Mouse (Mus musculus): ENCODE results near the gene 1700020N01Rik. TPM values are rescaled to one million over a fixed set of nuclear protein-coding genes. Genes with fewer than 3 reads are reported as not detected.

1700020N01Rik gene
- polyA plus RNA-seq, 1 experiment from 2014 or later: not detected

DNA sequence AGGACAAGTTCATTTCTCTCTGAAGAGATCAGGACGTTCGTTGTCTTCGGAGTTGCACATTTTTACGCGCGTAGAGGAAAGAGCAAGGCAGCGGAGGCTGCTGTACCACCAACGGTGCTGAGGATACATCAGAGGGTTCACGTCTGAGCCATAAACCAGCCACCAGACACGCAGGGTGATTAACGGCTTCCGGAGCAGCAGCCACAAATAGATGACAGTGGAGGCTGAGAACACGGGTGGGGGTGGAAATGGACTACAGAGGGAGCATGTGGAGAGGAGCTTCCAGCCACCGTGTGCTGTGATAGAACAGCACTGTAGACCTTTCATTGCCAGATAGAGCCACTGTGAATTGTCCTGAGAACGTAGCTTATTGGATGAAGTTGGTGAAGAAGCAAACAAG lies 33.2 kb upstream of the 1700020N01Rik start:
- no peak for ATAC-seq (ENCODE audit: low read depth)

DNA sequence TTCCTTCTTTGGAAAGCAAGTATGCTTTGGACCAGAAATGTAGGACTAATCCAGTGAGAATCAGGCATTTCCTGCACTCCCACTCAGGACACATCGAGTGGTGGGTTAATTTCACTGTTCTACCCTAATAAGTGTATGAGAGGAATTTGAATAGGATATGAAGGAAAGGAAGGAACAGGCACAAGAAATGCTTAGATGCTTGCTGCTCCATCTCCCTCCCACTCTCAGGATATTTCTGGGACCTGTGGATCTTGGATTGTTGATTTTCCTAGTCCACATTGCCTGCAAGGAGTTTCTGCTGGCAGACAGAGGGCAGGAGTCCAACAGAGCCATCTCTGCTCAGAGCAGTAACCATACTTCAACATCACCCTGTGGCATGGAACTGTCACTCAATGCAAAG lies 31.8 kb upstream of the 1700020N01Rik start:
- ATAC-seq (ENCODE audit: low read depth): no peak
- no peak overlapping the region for H3K27ac ChIP-seq (ENCODE audit: low read length)
- no peaks in the 10 kb centered on the region for H3K4me1 ChIP-seq (ENCODE audit: control insufficient read depth, low read depth, low read length)
- H3K9me3 ChIP-seq (replicated peaks; ENCODE audit: control insufficient read depth, low read length): no peaks in the 10 kb centered on the region
- no peaks in the 10 kb centered on the region for H3K36me3 ChIP-seq (ENCODE audit: control insufficient read depth, insufficient read depth)
- no peak overlapping the region for H3K9ac ChIP-seq (ENCODE audit: low read depth, low read length)
- no peaks in the 10 kb centered on the region for H3K27me3 ChIP-seq (ENCODE audit: control insufficient read depth, insufficient read depth, low read depth, low read length)
- 41% methylated on average over 1 of the region's 1 CpGs for WGBS (ENCODE audit: insufficient replicate concordance)
- H3K4me3 ChIP-seq (ENCODE audit: low read depth, low read length): no peak overlapping the region
- H3K4me2 ChIP-seq (ENCODE audit: low read depth, low read length): no peak overlapping the region

More for the DNA sequence above, 33.2 kb upstream of the 1700020N01Rik start:
- Histone ChIP-seq H3K27me3 (ENCODE audit: control insufficient read depth, insufficient read depth, low read depth, low read length) (no peaks in the 10 kb centered on the region), H3K36me3 (ENCODE audit: control insufficient read depth, insufficient read depth) (no peaks in the 10 kb centered on the region), H3K4me3 (ENCODE audit: low read depth, low read length) (no peak overlapping the region), H3K9ac (ENCODE audit: low read depth, low read length) (no peak overlapping the region), H3K9me3 (replicated peaks; ENCODE audit: control insufficient read depth, low read length) (no peaks in the 10 kb centered on the region), H3K27ac (ENCODE audit: low read length) (no peak overlapping the region), H3K4me2 (ENCODE audit: low read depth, low read length) (no peak overlapping the region), H3K4me1 (ENCODE audit: control insufficient read depth, low read depth, low read length) (no peaks in the 10 kb centered on the region)
- 46% methylated on average over 15 of the region's 15 CpGs for WGBS (ENCODE audit: insufficient replicate concordance)

DNA sequence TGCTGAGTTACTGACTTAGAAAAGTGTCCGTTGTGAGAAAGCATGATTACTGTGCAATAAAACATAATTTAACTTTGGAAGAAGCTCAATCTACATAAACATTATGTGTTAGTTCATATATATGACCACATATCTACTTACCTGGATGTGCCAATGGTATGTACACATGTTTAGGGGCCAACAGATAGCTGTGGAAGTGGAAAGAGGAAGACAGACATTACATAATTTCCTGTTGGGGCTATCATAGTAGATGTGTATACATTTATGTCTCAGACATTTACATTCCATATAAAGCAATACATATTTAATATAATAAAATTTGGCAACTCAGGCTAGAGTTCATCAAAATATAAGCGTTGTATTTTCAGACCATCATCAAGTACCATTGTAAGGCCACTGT lies 29.5 kb upstream of the 1700020N01Rik start:
- Histone ChIP-seq H3K36me3 (ENCODE audit: control insufficient read depth, insufficient read depth) (no peaks in the 10 kb centered on the region), H3K27ac (ENCODE audit: low read length) (no peak overlapping the region), H3K4me3 (ENCODE audit: low read depth, low read length) (no peak overlapping the region), H3K9ac (ENCODE audit: low read depth, low read length) (no peak overlapping the region), H3K4me2 (ENCODE audit: low read depth, low read length) (no peak overlapping the region), H3K9me3 (replicated peaks; ENCODE audit: control insufficient read depth, low read length) (no peaks in the 10 kb centered on the region), H3K27me3 (ENCODE audit: control insufficient read depth, insufficient read depth, low read depth, low read length) (no peaks in the 10 kb centered on the region), H3K4me1 (ENCODE audit: control insufficient read depth, low read depth, low read length) (no peaks in the 10 kb centered on the region)
- WGBS (ENCODE audit: insufficient replicate concordance): 67% methylated on average over 2 of the region's 2 CpGs
- no peak for ATAC-seq (ENCODE audit: low read depth)

DNA sequence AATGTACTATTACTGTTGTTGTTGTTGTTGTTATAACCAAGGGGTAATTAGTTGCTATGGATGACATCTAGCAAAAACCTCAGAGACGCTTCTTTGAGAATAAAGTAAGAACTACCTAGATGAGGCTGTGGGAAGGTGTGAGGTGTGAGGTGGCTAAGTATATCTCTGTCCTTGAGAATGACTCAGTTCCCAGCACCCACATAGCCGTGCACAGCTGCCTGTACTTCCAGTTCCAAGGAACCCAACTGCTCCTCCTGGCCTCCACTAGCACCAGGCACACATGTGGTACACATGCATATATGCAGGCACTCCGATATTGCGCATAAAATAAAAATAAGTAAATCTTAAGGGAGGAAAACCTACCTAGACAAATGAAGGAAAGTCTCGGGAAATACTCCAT lies 28.8 kb upstream of the 1700020N01Rik start:
- Histone ChIP-seq H3K9me3 (replicated peaks; ENCODE audit: control insufficient read depth, low read length) (no peaks in the 10 kb centered on the region), H3K4me3 (ENCODE audit: low read depth, low read length) (no peak overlapping the region), H3K27me3 (ENCODE audit: control insufficient read depth, insufficient read depth, low read depth, low read length) (no peaks in the 10 kb centered on the region), H3K27ac (ENCODE audit: low read length) (no peak overlapping the region), H3K9ac (ENCODE audit: low read depth, low read length) (no peak overlapping the region), H3K4me2 (ENCODE audit: low read depth, low read length) (no peak overlapping the region), H3K36me3 (ENCODE audit: control insufficient read depth, insufficient read depth) (no peaks in the 10 kb centered on the region), H3K4me1 (ENCODE audit: control insufficient read depth, low read depth, low read length) (no peaks in the 10 kb centered on the region)
- ATAC-seq (ENCODE audit: low read depth): no peak
- 67% methylated on average over 5 of the region's 5 CpGs for WGBS (ENCODE audit: insufficient replicate concordance)

DNA sequence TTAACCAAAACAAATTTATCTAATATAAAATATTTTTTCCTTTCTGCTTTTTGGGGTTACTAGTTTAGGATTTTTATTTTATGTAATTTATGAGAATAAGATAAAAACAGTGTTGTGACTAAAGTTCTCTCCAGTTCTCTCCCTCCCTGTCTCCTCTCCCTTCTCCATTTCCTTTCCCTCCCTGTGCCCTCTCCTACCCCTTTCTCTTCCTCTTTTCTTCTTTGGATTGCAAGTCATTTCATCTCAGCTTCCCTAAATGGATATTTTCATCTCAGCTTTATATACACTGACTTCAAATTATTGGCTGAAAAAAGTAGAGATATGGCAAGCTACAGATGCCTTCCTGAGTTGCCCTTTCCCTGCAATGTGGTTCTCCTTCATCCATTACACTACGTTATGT lies 26.9 kb upstream of the 1700020N01Rik start:
- 76% methylated on average over 1 of the region's 1 CpGs for WGBS (ENCODE audit: insufficient replicate concordance)
- Histone ChIP-seq H3K4me3 (ENCODE audit: low read depth, low read length) (no peak overlapping the region), H3K36me3 (ENCODE audit: control insufficient read depth, insufficient read depth) (no peaks in the 10 kb centered on the region), H3K4me1 (ENCODE audit: control insufficient read depth, low read depth, low read length) (no peaks in the 10 kb centered on the region), H3K4me2 (ENCODE audit: low read depth, low read length) (no peak overlapping the region), H3K27ac (ENCODE audit: low read length) (no peak overlapping the region), H3K9ac (ENCODE audit: low read depth, low read length) (no peak overlapping the region), H3K9me3 (replicated peaks; ENCODE audit: control insufficient read depth, low read length) (no peaks in the 10 kb centered on the region), H3K27me3 (ENCODE audit: control insufficient read depth, insufficient read depth, low read depth, low read length) (no peaks in the 10 kb centered on the region)
- no peak for ATAC-seq (ENCODE audit: low read depth)

DNA sequence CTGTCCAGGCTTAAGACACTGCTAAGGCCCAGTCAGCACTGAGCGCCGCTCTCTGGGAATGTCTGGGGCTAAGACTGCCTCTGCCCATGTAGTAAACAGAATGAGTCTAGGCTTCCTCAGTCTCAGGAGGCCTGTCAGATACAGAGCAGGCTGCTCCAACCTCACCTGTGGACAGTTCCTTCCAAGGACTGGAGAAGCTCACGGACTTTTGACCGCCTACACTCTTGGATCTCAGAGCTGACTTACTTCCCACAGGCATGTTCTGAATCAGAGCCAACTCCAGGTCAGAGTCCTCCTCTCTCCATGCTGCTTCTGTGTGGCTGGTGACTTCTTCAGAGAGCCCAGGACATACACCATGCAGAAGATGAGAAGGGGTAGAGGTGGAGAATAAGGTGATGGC lies 21.3 kb upstream of the 1700020N01Rik start:
- H3K9me3 ChIP-seq (replicated peaks; ENCODE audit: control insufficient read depth, low read length): no peaks in the 10 kb centered on the region
- ATAC-seq (ENCODE audit: low read depth): no peak
- no peaks in the 10 kb centered on the region for H3K4me1 ChIP-seq (ENCODE audit: control insufficient read depth, low read depth, low read length)
- 62% methylated on average over 4 of the region's 4 CpGs for WGBS (ENCODE audit: insufficient replicate concordance)
- no peak overlapping the region for H3K27ac ChIP-seq (ENCODE audit: low read length)
- no peaks in the 10 kb centered on the region for H3K36me3 ChIP-seq (ENCODE audit: control insufficient read depth, insufficient read depth)
- H3K4me2 ChIP-seq (ENCODE audit: low read depth, low read length): no peak overlapping the region
- no peak overlapping the region for H3K9ac ChIP-seq (ENCODE audit: low read depth, low read length)
- H3K27me3 ChIP-seq (ENCODE audit: control insufficient read depth, insufficient read depth, low read depth, low read length): no peaks in the 10 kb centered on the region
- H3K4me3 ChIP-seq (ENCODE audit: low read depth, low read length): no peak overlapping the region

DNA sequence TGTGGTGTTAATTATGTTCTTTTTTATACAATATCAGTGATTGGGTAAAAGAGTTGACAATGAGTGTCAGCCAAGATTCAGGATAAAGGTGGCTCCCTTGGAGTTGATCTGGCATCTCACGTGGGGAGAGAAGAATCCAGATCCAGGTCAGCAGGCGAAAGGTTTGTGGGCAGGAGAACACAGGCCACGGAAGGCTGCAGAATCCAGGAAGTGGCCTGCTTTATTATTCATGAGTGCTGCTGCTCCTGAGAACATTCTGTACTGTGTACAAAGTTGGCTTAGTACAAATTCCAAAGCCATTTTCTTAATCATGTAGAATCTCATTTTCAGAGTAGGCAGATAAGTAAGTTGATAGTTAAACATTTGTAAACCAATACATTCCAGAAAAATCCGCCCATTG lies 19.2 kb upstream of the 1700020N01Rik start:
- 55% methylated on average over 4 of the region's 4 CpGs for WGBS (ENCODE audit: insufficient replicate concordance)
- no peak for ATAC-seq (ENCODE audit: low read depth)
- Histone ChIP-seq H3K9ac (ENCODE audit: low read depth, low read length) (no peak overlapping the region), H3K9me3 (replicated peaks; ENCODE audit: control insufficient read depth, low read length) (no peaks in the 10 kb centered on the region), H3K36me3 (ENCODE audit: control insufficient read depth, insufficient read depth) (no peaks in the 10 kb centered on the region), H3K4me2 (ENCODE audit: low read depth, low read length) (no peak overlapping the region), H3K4me1 (ENCODE audit: control insufficient read depth, low read depth, low read length) (no peaks in the 10 kb centered on the region), H3K4me3 (ENCODE audit: low read depth, low read length) (no peak overlapping the region), H3K27me3 (ENCODE audit: control insufficient read depth, insufficient read depth, low read depth, low read length) (no peaks in the 10 kb centered on the region), H3K27ac (ENCODE audit: low read length) (no peak overlapping the region)

DNA sequence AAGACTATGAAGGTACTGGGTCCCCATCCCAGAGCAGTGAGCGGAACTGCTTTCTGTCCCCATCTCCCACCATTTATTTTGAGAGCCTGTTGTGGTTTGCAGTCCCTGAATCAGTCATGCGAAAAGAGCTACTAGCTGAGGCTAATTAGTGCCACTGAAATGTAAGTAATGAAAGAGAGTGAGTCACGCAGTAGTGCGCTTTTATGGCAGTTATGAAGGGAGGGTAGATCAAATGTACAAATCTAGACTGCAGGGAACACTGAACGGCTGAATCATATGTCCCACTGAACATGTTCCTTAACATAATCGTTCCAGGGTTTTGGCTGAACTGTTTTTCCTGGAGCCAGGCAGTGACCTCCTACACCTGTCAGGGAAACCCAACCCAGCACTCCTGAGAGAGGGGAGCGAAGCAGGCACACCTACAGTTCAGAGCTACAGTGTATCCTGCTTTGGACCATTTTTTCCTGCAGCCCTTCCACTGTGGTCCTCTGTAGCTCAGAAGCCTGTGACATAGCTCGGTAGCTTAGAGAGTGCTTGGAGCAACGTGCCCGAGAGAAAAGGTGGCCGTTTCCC lies 17.1 kb upstream of the 1700020N01Rik start:
- Histone ChIP-seq H3K9ac (ENCODE audit: low read depth, low read length) (no peak overlapping the region), H3K27me3 (ENCODE audit: control insufficient read depth, insufficient read depth, low read depth, low read length) (no peaks in the 10 kb centered on the region), H3K4me1 (ENCODE audit: control insufficient read depth, low read depth, low read length) (no peaks in the 10 kb centered on the region), H3K4me2 (ENCODE audit: low read depth, low read length) (no peak overlapping the region), H3K4me3 (ENCODE audit: low read depth, low read length) (no peak overlapping the region), H3K9me3 (replicated peaks; ENCODE audit: control insufficient read depth, low read length) (no peaks in the 10 kb centered on the region), H3K36me3 (ENCODE audit: control insufficient read depth, insufficient read depth) (no peaks in the 10 kb centered on the region), H3K27ac (ENCODE audit: low read length) (no peak overlapping the region)
- no peak for ATAC-seq (ENCODE audit: low read depth)
- 72% methylated on average over 11 of the region's 11 CpGs for WGBS (ENCODE audit: insufficient replicate concordance)

DNA sequence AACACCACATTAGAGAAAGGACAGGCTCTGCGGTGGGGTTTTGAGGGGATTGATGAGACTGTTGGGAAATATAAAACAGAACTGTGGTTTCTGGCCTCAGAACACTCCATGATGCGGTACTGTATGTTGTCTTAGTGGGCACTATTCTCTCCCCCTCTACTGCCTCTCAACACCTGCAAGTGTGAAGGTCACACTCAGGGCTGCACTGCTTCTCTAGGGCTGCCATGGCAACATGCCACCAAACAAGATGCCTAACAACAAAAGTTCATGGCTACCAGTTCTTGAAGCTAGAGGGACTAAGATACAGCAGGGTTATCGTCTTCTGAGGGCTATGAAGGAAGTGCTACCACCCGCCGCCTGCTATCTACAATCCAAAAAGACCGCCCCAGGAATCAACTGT lies 15.1 kb upstream of the 1700020N01Rik start:
- no peak for ATAC-seq (ENCODE audit: low read depth)

More for the DNA sequence above, 15.1 kb upstream of the 1700020N01Rik start:
- Histone ChIP-seq H3K4me3 (ENCODE audit: low read depth, low read length) (no peak overlapping the region), H3K27ac (ENCODE audit: low read length) (no peak overlapping the region), H3K9me3 (replicated peaks; ENCODE audit: control insufficient read depth, low read length) (no peaks in the 10 kb centered on the region), H3K4me1 (ENCODE audit: control insufficient read depth, low read depth, low read length) (no peaks in the 10 kb centered on the region), H3K4me2 (ENCODE audit: low read depth, low read length) (no peak overlapping the region), H3K36me3 (ENCODE audit: control insufficient read depth, insufficient read depth) (no peaks in the 10 kb centered on the region), H3K9ac (ENCODE audit: low read depth, low read length) (no peak overlapping the region), H3K27me3 (ENCODE audit: control insufficient read depth, insufficient read depth, low read depth, low read length) (no peaks in the 10 kb centered on the region)
- 60% methylated on average over 6 of the region's 6 CpGs for WGBS (ENCODE audit: insufficient replicate concordance)

Data from liver, embryonic 16.5 days (tissue).